Mouse (Mus musculus) CD8-positive naive resting alpha-beta T cell, adult 2 months (primary cell): ENCODE measurements at regions not wholly inside any gene's neighbourhood (a gene's known extent, or its start where the extent isn't known, plus 50 kb on each side); places are given as distances from the start of the nearest gene placed in this dataset.

Source experiments
- DNase-seq, 2 experiments: peaks; one replicate each; pipeline ENCODE4 v3.0.0; 2022; ENCODE audit warnings: low read depth in 2 of 2, low spot score in 2 of 2

DNA sequence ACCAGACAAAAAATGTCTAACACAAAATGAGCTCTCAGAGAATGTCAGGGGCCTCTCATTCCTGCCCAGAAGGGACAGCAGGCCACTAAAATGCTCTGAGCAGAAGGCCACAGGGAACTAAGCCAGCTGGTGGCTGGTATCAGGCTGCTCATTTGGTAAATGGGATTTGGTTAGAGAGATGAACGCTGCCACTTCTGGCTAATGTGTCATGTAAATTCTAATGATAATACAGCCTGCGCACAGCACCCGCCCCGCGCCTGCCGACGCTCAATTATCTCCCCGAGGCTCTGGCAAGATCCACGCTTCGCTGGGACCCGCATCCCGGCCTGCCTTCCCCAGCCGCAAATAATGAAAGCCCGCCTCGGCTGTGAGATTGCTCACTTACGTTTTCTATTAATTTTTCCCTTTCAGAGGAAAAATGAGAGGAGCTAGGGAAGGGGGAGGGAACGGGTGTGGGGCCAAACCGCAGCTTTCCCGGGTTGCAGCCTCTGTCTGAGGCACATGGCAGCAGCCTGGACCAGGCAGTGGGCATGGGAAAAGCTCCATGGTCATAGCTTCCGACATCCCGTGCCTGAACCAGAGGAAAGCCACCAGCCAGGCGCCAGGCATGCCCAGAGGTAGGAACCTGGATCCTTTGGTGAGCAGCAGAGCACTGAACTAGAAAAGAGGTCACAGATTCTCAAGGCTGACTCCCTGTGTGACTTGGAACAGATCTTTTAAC is 92.2 kb upstream of the Csf3r start:
- no peak for DNase-seq

- no peak for DNase-seq
Measured at GRCm38 (mm10) chr4:125936357-125936756, 88.0 kb upstream of the Csf3r start.

- DNase-seq = no peak
Measured at GRCm38 (mm10) chr4:125938186-125938585, 86.2 kb upstream of the Csf3r start.

- DNase-seq = no peak
Measured at GRCm38 (mm10) chr4:125941266-125941665, 83.1 kb upstream of the Csf3r start.

DNA sequence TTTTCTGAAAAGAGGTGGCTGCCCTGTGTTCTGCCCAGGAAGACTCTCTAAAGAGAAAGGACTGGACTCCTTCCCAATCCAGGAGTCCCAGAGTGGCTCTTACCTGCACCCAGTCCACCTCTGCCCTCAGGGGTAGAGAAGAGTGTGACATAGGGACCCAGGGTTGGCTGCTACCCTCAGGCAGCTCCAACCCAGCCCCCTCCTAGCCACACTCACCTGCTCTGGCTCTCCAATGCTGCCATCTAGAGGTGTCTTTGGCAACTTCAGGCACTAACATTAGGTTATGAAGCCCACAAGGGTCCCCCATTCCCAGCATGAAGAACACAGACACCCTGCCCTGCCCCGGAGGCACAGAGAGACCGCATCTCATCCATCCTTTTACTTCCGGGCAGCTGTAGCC is 82.4 kb upstream of the Csf3r start:
- DNase-seq = no peak

- no peak for DNase-seq
Measured at GRCm38 (mm10) chr4:125945062-125945461, 79.3 kb upstream of the Csf3r start.

GRCm38 (mm10) chr4:125959426-125959825 is 64.9 kb upstream of the Csf3r start:
- DNase-seq = no peak

GRCm38 (mm10) chr4:125960704-125961279 is 63.6 kb upstream of the Csf3r start:
- no peak for DNase-seq

GRCm38 (mm10) chr4:125962677-125963076 is 61.7 kb upstream of the Csf3r start:
- DNase-seq = peak; percentile 35 to 46
